Mouse (Mus musculus) brain, embryonic 14.5 days (tissue): Measurements from ENCODE around the gene Mall.

Experiments
- CTCF ChIP-seq: fragments of 200-500 bp; IDR thresholded peaks from 2 replicates; pipeline ENCODE4 v1.5.1; 2012; ENCODE audit warnings: inconsistent platforms, mild to moderate bottlenecking, moderate library complexity, borderline replicate concordance; ENCODE audit not compliant: insufficient read depth, insufficient read length; ENCODE audit errors: extremely low read depth
- POLR2A ChIP-seq: fragments of 200-500 bp; IDR thresholded peaks from 2 replicates; pipeline ENCODE4 v1.6.1; 2012; ENCODE audit warnings: mild to moderate bottlenecking, inconsistent platforms, borderline replicate concordance; ENCODE audit not compliant: poor library complexity, insufficient read depth, insufficient read length, severe bottlenecking; ENCODE audit errors: extremely low read depth

- TF ChIP-seq POLR2A = no peak
- TF ChIP-seq CTCF = no peak
These were observed 10.8 kb downstream of the Mall start for GRCm38 (mm10) chr2:127718839-127719468.
